Mouse (Mus musculus) E14TG2a.4 (cell line): ENCODE data around the gene Calr3.

ENCODE experiments used
- H3K27me3 ChIP-seq: 2 replicates; pipeline ENCODE4 v1.6.1; 2014; ENCODE audit warnings: low read length, control low read depth; ENCODE audit not compliant: insufficient read depth
- H3K36me3 ChIP-seq: 2 replicates; pipeline ENCODE4 v1.6.1; 2014; ENCODE audit warnings: low read length, control low read depth; ENCODE audit not compliant: insufficient read depth
- H3K4me1 ChIP-seq: replicated peaks from 2 replicates; pipeline ENCODE4 v1.6.1; 2014; ENCODE audit warnings: low read depth, low read length, control low read depth
- H3K4me3 ChIP-seq: replicated peaks from 2 replicates; pipeline ENCODE4 v1.5.1; 2014; ENCODE audit warnings: mild to moderate bottlenecking, low read length
- H3K9me3 ChIP-seq: 2 replicates; pipeline ENCODE4 v1.6.1; 2014; ENCODE audit warnings: low read length, control low read depth
- CTCF ChIP-seq: conservative IDR thresholded peaks from 2 replicates; pipeline ENCODE4 v1.5.1; 2014; ENCODE audit warnings: low read length
- NANOG ChIP-seq: IDR thresholded peaks from 2 replicates; pipeline ENCODE4 v1.6.1; 2014; ENCODE audit warnings: borderline replicate concordance, low read length, mixed read lengths
- POU5F1 ChIP-seq: IDR thresholded peaks from 2 replicates; pipeline ENCODE4 v1.6.1; 2014; ENCODE audit warnings: low read length, borderline replicate concordance

Calr3 gene

DNA sequence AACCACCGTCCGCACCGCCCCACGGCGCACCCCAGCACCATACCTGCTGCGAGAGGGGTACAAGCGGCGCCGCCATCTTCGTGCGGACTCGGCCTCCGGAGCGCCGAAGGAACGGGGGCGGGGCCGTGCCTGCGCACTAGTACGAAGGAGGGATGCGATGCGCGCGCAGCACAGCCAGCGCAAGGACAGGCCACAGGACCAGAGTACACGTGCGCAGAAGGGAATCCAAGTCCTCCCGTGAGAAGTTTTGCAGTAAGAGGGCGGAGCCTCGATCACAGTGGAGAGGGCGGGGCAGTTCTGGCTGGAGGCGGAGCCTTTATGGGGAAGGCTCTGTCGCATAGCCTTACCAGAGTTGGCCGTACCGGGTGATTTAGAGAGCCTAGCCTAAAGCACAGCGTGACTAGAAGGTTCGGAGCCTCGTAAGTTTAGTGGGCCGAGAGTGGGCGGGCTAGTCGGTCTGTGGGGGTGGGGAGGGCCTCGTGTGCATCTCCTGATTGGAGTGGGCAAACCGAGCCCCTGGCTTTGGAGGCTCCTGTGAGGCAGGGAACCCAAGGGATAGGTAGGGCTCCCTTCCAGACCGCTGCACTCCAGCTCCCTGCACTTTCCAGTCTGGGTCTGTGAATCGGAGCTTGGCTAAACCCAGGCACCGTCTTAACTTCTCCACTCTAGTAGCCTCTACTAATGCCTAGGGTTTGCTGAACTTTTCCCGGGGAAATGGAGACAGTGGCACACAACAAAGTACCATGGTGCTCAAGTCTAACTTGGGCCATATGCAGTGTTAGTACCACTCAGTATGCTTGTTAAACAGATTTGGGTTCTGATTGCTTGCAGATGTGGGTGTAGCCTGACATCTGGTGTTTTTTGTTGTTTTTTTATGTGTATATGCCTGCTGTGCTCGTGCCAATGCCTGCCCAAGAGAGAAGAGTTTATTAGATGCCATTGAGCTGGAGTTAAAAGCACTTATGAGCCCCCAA lies 22.0 kb downstream of the Calr3 start, which contains the start of gene Eps15l1:
Eps15l1 (minus strand) TSS at position 99 of the 974 bp plus-strand sequence.
- H3K4me3 ChIP-seq, result peak within 1 kb of the TSS; percentile 86
- peaks cover 34% of the 10 kb centered on the region for H3K36me3 ChIP-seq
- TF ChIP-seq CTCF, result no peak
- H3K9me3 ChIP-seq, result no peaks in the 10 kb centered on the region
- no peaks in the 10 kb centered on the region for H3K27me3 ChIP-seq
- peaks cover 55% of the 10 kb centered on the region for H3K4me1 ChIP-seq

DNA sequence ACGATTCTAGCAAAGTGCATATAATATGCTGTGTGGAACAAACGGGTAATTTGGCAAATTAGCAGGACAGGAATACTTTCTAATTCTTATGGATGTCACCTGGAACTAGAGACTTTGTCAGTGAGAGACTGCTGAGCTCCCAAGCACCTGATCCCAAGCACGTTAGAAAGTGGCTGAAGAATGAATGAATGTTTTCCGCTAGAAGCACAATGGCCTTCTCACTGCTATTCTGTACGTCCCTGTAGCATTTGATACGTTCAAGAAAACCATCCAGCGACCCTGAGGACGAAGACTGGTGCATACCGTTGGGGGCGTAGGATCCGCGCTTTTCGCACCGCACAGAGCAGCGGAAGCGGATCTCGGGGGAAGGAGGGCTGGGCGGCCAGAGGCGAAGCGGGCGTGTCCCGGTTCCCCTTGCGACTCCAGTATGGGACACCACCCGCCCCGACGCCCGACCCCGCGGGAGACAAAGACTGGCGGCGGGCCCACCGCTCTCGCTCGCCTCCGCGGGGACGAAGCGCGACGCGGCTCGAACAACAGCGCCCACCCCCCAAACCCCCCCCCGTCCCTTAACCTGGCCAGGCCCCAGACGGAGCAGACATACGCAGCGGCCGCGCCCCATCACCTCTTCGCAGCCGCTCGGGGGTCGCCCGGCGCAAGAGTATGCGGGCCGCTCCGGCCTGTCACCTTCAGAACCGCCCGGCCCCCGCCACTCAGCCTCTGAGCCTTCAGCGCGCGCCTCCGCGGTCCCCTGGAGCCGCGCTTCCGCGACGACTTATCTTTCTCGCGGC lies 22.9 kb downstream of the Calr3 start:
- TF ChIP-seq POU5F1, result no peak
- TF ChIP-seq NANOG, result no peak
- TF ChIP-seq CTCF, result no peak
- no peaks in the 10 kb centered on the region for H3K9me3 ChIP-seq
- H3K4me3 ChIP-seq, result peak overlapping the region; percentile 86
- peaks cover 34% of the 10 kb centered on the region for H3K36me3 ChIP-seq
- peaks cover 64% of the 10 kb centered on the region for H3K4me1 ChIP-seq
- no peaks in the 10 kb centered on the region for H3K27me3 ChIP-seq

DNA sequence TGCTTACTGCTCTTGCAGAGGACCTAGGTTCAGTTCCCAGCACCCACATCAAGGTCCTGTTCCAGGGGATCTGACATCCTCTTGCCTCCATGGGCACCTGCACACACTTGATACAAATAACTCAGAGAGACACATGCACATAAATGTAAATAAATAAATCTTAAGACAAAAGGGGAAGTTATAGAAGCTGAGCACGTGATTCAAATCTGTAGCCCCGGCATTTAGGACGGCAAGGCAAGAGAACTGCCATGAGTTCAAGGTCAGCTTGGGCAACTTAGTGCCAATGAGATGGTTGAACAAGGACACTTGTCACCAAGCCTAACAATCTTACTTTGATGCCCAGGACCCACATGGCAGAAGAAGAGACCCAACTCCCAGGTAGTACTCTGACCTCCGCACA lies 25.6 kb downstream of the Calr3 start:
- H3K4me3 ChIP-seq, result no peak overlapping the region
- H3K9me3 ChIP-seq, result no peaks in the 10 kb centered on the region
- no peak for TF ChIP-seq POU5F1
- TF ChIP-seq NANOG, result no peak
- TF ChIP-seq CTCF, result no peak
- peaks cover 52% of the 10 kb centered on the region for H3K36me3 ChIP-seq
- peaks cover 84% of the 10 kb centered on the region for H3K4me1 ChIP-seq
- H3K27me3 ChIP-seq, result no peaks in the 10 kb centered on the region

DNA sequence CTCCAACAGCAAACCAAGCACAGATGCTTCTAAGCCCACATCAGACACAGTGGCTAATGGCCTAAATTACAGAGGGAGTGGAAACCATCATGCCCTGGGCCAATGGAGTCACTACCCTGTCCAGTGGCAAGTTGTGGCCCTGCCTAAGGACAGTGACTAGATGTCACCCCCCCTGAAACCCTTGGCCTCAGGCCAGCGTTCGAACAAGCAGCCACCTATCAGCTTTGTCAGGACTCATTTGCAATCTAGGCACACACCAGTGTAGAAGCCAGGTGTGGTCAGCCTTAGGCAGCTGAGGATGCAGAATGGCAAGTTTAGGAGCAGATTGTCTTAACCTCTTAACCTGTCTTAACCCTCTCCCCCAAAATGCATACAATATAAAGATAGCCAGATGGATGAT lies 28.4 kb downstream of the Calr3 start:
- Histone ChIP-seq H3K4me1 (peaks cover 98% of the 10 kb centered on the region), H3K4me3 (no peak overlapping the region), H3K9me3 (no peaks in the 10 kb centered on the region), H3K27me3 (no peaks in the 10 kb centered on the region), H3K36me3 (peaks cover 72% of the 10 kb centered on the region)
- TF ChIP-seq NANOG (no peak), POU5F1 (no peak), CTCF (no peak)

DNA sequence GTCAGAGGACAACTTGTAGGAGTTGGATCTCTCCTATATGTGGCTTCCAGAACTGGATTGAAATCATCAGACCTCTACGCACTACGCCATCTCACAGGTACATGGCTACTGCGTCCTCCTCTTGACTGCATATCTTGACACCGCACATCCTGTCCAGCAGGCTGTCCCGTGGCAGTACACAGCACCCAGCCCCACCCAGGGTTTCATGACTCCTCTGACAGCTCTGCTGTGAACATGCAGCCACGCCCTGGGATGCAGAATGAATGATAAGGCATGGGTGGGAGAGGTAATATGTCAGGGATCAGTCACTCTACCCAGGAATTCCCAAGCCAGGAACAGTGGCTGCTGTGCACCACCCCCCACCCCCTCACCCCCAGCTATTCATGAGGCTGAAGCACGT lies 29.8 kb downstream of the Calr3 start:
- Histone ChIP-seq H3K4me1 (peaks cover 96% of the 10 kb centered on the region), H3K9me3 (no peaks in the 10 kb centered on the region)
- TF ChIP-seq CTCF (no peak), NANOG (no peak), POU5F1 (no peak)

DNA sequence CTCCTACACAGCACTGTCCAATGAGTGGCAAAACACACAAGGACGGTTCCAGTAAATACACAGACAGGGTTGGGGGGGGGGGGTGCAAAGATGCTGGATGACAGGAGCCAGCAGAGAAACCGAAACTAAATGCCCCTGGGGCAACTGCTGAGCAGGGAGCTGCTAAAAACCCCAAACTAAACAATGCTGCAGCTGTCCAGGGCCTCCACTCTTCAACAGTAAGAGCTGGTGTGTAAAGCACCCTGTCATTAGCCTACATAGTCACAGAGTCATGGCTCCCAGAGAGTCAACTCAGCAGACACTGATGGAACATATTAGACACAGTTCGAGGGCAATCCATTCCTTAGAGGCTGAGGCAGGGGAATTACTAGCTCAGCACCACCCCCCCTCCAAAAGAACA lies 34.2 kb downstream of the Calr3 start:
- Histone ChIP-seq H3K27me3 (no peaks in the 10 kb centered on the region), H3K4me1 (peaks cover 80% of the 10 kb centered on the region), H3K9me3 (no peaks in the 10 kb centered on the region), H3K36me3 (peaks cover 40% of the 10 kb centered on the region), H3K4me3 (no peak overlapping the region)
- TF ChIP-seq NANOG, result no peak
- no peak for TF ChIP-seq POU5F1
- TF ChIP-seq CTCF, result no peak

More for the DNA sequence above, 29.8 kb downstream of the Calr3 start:
- no peaks in the 10 kb centered on the region for H3K27me3 ChIP-seq
- H3K4me3 ChIP-seq, result no peak overlapping the region
- H3K36me3 ChIP-seq, result peaks cover 59% of the 10 kb centered on the region

DNA sequence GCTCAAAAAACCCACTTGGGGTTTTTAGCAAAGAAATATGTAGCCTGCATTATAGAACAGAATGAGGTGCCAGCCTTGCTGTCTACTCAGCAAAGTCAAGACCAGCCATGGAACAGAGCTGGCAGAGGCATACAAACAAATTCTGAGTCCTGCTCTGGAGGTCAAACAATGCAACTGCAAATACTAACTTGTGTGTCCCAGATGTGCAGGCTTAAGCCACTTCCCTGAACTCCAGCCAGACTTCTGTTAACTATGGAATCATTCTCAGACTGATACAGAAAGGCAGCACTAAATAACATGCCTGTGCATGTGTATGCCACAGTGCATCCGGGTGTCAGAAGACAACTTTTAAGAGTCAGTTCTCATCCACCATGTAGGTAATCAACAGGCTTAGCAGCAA lies 35.8 kb downstream of the Calr3 start:
- H3K4me1 ChIP-seq, result peaks cover 78% of the 10 kb centered on the region
- TF ChIP-seq POU5F1 (no peak), NANOG (no peak)
- no peaks in the 10 kb centered on the region for H3K9me3 ChIP-seq
- H3K27me3 ChIP-seq, result no peaks in the 10 kb centered on the region
- no peak overlapping the region for H3K4me3 ChIP-seq
- H3K36me3 ChIP-seq, result peaks cover 41% of the 10 kb centered on the region

DNA sequence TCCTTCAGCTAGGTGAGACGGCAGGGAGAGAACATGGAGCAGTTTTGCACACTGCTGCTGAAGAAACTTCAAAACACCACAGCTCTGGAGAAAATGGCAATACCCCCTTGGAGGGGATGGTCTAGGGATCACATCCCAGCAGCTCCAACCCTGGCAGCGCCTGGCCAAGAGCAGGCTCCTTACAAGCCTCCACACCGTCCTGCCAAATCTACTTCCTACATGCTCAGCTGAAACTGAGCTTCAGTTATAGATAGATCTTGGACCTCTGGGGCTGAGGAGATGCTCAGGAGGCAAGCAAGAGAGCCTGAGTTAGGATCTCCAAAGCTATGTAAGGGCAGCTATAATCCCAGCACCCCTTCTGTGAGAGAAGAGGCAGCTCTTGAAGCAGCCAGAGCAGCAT lies 40.7 kb downstream of the Calr3 start:
- H3K4me3 ChIP-seq, result no peak overlapping the region
- peaks cover 69% of the 10 kb centered on the region for H3K4me1 ChIP-seq
- H3K9me3 ChIP-seq, result no peaks in the 10 kb centered on the region
- peaks cover 49% of the 10 kb centered on the region for H3K36me3 ChIP-seq
- no peaks in the 10 kb centered on the region for H3K27me3 ChIP-seq
- TF ChIP-seq POU5F1 (no peak), CTCF (no peak), NANOG (no peak)

DNA sequence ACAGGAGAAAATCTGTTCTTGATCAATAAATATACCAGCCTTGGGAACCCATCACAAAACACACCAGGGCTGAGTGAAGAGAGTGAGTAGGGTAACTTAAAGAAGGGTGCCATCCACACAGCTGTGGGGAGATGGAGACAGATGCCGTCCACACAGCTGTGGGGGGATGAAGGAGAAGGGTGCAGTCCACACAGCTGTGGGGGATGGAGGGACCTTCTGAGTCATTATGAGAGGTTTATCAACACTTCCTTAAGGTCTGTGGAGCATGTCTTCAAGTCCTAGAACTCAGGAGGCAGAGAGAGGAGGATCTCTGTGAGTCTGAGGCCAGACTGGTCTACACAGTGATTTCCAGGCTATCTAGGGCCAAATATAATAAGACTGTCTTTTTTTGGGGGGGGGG lies 42.3 kb downstream of the Calr3 start:
- no peaks in the 10 kb centered on the region for H3K27me3 ChIP-seq
- H3K9me3 ChIP-seq, result no peaks in the 10 kb centered on the region
- TF ChIP-seq POU5F1, result no peak
- no peak for TF ChIP-seq CTCF
- TF ChIP-seq NANOG, result no peak
- H3K4me1 ChIP-seq, result peaks cover 66% of the 10 kb centered on the region
- peaks cover 61% of the 10 kb centered on the region for H3K36me3 ChIP-seq
- H3K4me3 ChIP-seq, result 0 out of 2 replicates have a peak overlapping the region, but pooled peaks have one; percentile 21
